Mouse (Mus musculus): ENCODE measurements around the gene Mpdz.

Gene Mpdz

GRCm38 (mm10) chr4:81442078-81442981 lies at the start of gene Mpdz:
Gene Mpdz (minus strand): TSS chr4:81442815.
- no peak for DNase-seq (ENCODE audit: low read depth)

GRCm38 (mm10) chr4:81490556-81490955 lies 47.9 kb upstream of the Mpdz start:
- DNase-seq (ENCODE audit: low read depth): no peak

GRCm38 (mm10) chr4:81484603-81485002 lies 42.0 kb upstream of the Mpdz start:
- DNase-seq (ENCODE audit: low read depth): no peak

DNA sequence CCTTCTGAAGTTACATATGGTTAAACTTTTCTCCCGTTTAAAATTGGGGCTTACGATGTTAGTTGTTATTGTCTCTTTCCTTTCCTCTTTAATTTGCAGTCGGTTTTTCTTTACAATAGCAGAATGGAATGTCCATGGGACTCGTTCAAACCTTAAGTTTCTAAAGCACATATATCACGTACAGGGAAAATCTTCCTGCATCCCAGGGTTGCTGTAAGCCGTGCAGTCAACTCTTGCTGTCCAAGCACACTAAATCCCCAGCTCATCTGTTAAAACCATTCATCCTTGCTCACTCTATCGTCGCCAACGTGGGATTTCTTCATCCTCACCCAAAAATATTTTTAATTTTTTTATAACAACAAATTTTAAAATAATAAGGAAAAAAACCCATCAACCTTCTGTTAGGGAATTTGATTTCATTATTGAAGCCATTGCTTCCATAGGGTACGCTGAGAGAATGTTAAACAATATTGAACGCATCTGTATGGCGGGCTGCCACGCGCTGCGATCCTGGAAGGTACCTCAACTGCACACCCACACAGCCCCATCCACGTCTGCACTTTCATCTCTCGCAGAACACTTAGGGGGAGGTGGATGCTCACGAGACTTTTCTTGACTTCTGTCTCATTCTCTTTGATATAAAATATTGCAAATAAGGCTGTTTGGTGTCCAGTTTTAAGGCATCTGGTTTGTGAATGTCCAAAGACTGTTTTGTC lies 41.4 kb upstream of the Mpdz start:
- DNase-seq (ENCODE audit: low read depth): no peak

GRCm38 (mm10) chr4:81483159-81483558 lies 40.5 kb upstream of the Mpdz start:
- no peak for DNase-seq (ENCODE audit: low read depth)

GRCm38 (mm10) chr4:81466821-81467220 lies 24.2 kb upstream of the Mpdz start:
- DNase-seq (ENCODE audit: low read depth): no peak

DNA sequence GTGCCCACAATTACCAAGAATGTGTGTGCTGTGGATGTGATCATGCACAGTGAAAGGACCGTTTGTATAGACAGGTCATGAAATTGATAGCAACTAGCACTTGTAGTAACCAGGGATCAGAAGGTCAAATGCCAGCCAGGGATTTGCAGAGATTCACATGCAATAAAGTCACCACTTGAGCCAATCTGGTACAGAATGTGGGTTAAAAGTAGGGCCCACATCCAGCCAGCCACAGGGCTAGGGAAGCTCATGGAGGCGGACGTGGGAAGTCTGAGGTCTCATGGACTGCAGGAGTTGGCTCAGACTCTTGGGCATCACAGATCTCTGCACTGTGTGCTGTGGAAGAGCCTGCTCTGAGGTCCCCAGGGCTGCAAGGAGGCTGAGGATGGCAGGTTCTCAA lies 22.6 kb upstream of the Mpdz start:
- no peak for DNase-seq (ENCODE audit: low read depth)

- no peak for DNase-seq (ENCODE audit: low read depth)
These were observed 19.6 kb upstream of the Mpdz start for GRCm38 (mm10) chr4:81462253-81462652.

DNA sequence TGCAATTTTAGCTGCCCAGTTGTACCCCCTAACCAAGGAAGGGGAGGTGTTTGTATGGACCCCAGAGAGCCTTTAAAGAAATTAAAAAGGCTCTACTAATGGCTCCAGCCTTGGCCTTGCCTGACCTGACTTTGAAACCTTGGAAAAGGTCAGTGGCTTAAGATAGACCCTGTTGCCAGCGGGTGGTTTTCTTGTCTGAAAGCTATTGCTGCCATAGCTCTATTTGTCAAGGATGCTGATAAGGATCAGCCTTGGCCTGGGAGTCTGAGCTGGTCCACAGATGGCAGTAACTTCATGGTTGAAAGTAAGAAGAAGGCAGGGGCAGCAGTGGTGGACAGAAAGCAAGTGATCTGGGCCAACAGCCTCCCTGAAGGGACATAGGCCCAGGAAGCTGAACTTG lies 16.3 kb upstream of the Mpdz start:
- DNase-seq (ENCODE audit: low read depth): no peak

DNA sequence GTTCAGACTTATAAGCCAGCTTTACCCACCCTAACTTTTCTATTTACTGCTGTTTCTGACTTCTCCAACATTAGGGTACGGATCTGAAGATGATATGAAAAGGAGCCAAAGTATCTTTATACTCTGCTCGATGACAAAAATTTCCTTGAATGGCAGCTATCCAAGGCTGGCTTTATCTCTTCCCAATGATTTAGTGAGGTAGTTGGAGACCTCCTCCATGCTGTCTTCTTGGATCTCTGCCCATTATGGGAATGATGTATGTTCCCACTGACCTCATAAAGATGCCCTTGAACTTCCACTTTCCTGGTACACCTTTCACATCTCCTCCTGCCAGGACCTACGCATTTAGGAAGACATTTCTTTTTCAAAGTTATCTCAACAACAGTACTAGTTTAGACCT lies 11.2 kb upstream of the Mpdz start:
- DNase-seq (ENCODE audit: low read depth): no peak

DNA sequence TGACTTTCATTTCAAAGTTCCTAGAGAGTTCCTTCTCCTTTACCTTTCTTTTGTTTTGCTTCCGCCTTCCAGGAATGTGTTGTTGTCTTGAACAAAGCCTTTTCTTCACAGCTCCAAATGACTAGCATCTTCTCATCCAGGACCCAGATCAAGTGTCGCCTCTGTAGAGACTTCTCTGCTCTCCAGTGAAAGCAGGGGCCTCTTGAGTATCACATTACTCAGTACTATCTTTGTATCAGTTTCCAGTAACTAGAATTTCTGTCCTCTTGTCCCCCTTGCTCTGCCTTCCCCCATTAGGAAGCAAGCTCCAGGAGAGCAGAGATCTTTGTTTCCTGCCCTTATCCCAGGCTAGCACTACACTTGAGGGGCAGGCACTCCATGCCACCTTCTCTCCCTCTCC lies 9.6 kb upstream of the Mpdz start:
- no peak for DNase-seq (ENCODE audit: low read depth)

DNA sequence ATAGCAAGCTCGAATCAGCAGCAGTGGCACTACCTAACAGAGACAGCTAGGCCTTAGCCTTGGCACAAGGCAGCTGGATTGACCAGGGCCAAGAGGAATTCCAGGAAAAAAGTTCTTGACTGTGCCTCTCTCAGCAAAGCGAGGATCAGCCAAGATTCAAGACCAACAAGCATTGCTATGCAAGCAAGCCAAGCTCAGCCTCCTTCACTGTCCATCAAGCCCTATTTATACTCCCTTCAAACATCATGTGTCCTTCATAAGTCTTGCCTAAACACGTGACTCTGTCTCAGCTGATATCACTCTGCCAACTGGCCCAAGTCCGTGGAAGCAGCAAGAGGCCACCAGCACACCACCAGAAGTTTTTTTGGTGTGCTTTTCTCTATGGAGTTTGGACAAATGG lies 6.8 kb upstream of the Mpdz start:
- no peak for DNase-seq (ENCODE audit: low read depth)

- no peak for DNase-seq (ENCODE audit: low read depth)
These were observed 951 bp upstream of the Mpdz start for GRCm38 (mm10) chr4:81443566-81443965.

GRCm38 (mm10) chr4:81433961-81434360 lies 8.7 kb downstream of the Mpdz start:
- no peak for DNase-seq (ENCODE audit: low read depth)

- no peak for DNase-seq (ENCODE audit: low read depth)
These were observed 11.8 kb downstream of the Mpdz start for GRCm38 (mm10) chr4:81430826-81431225.

- no peak for DNase-seq (ENCODE audit: low read depth)
These were observed 12.5 kb downstream of the Mpdz start for GRCm38 (mm10) chr4:81430105-81430504.

- no peak for DNase-seq (ENCODE audit: low read depth)
These were observed 12.9 kb downstream of the Mpdz start for GRCm38 (mm10) chr4:81429670-81430069.

DNA sequence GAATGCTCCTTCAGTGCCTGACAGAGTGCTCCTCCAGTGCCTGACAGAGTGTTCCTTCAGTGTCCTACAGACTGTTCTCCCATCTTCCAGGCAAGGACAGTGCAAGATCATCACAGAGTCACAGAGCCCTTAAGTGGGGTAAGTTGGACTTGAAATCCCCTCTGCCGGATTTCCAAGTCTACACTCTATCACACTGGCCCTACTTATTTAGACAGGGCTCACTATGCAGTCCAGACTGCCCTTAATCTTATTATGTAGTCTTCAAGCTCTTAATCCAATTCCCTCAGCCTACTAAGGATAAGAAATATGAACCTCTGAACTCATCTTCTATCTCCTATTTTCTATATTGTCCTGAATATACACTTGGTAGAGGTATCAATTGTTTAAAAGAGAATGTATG lies 19.1 kb downstream of the Mpdz start:
- no peak for DNase-seq (ENCODE audit: low read depth)

DNA sequence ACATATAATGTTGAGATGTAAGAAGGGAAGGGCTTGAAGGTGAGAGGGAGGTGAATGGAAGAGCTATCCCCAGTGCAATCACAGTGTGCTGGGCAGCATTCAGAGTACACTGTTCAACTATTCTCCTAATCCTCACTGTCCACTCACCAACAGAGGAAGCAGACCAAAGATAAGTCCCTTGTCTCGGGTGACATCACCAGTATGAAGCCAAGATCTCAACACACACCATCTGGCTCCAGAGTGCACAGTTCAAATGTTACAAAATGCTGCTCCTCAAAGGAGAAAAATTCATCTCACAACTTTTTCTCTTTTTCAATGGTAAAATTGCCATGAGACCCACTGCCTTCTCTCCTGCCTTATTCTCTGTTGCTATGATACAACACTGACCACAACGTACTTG lies 21.0 kb downstream of the Mpdz start:
- no peak for DNase-seq (ENCODE audit: low read depth)

DNA sequence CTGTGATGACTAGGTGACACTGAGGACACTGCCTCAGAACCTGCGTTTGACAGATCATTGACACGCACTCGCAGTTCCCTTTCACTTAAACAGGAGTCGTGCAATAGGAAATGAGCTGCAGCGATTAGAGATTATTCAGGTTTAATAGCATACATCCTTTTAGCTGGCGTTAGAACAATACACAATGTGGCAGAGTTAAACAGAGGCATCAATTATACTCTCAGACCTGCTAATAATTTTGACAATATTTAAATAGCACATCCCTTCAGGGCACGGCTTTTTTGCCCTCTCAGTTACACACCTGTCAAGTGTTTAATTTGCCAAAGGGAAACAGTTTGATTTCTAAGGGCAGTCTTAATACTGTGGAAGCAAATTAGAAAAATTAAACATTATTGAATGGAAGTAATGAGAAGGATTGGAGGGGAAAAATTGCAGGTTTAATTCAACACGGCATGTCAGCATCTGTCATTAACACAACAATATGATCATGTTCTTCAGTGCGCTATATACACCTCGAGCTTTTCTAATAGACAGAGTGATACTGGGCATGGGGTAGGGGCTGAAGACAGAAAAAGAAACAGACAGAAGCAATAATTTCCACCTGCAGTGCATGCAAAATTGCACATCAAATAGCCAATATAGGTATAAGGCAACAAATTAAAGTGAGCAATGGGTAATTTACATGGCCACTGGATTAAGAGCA lies 27.1 kb downstream of the Mpdz start:
- no peak for DNase-seq (ENCODE audit: low read depth)

GRCm38 (mm10) chr4:81414684-81415323 lies 27.8 kb downstream of the Mpdz start:
- DNase-seq (ENCODE audit: low read depth): no peak

GRCm38 (mm10) chr4:81396883-81397282 lies 45.7 kb downstream of the Mpdz start:
- no peak for DNase-seq (ENCODE audit: low read depth)
